Mouse (Mus musculus): ENCODE data around the gene Morc1.

- no peak for TF ChIP-seq POLR2A (IDR thresholded peaks at IDR 0.05; ENCODE audit: borderline replicate concordance, extremely low read depth, insufficient read depth, insufficient read length, poor library complexity, severe bottlenecking)
- no peak for TF ChIP-seq CTCF (IDR thresholded peaks at IDR 0.05; ENCODE audit: borderline replicate concordance, extremely low read depth, insufficient read depth, insufficient read length)
Observed at GRCm38 (mm10) chr16:48418557-48418956, 12.5 kb upstream of the Morc1 start.
